Mouse (Mus musculus): ENCODE results near the gene Als2cl. TPM values are rescaled to one million over a fixed set of nuclear protein-coding genes. Genes with fewer than 3 reads are reported as not detected.

Gene Als2cl
- polyA plus RNA-seq, 1 experiment from 2014 or later, result 1.8 TPM

- WGBS (ENCODE audit: insufficient replicate concordance), result 19% methylated on average over 21 of the region's 21 CpGs
- H3K9ac ChIP-seq (ENCODE audit: low read depth, low read length), result no peak overlapping the region
- peak overlapping the region; percentile 27 for H3K4me3 ChIP-seq (ENCODE audit: low read depth, low read length)
- no peaks in the 10 kb centered on the region for H3K36me3 ChIP-seq (ENCODE audit: control insufficient read depth, insufficient read depth)
- H3K27me3 ChIP-seq (ENCODE audit: control insufficient read depth, insufficient read depth, low read depth, low read length), result no peaks in the 10 kb centered on the region
- H3K9me3 ChIP-seq (replicated peaks; ENCODE audit: control insufficient read depth, low read length), result no peaks in the 10 kb centered on the region
- ATAC-seq (ENCODE audit: low read depth), result peak; percentile 68
- peaks cover 14% of the 10 kb centered on the region for H3K4me1 ChIP-seq (ENCODE audit: control insufficient read depth, low read depth, low read length)
- H3K4me2 ChIP-seq (ENCODE audit: low read depth, low read length), result peak overlapping the region; percentile 37
- no peak overlapping the region; the same call in 1 of the 2 replicates for H3K27ac ChIP-seq (ENCODE audit: low read length)
Observed at GRCm38 (mm10) chr9:110890026-110890783, 10.5 kb downstream of the Als2cl start.

GRCm38 (mm10) chr9:110891077-110891828, 11.6 kb downstream of the Als2cl start:
- Histone ChIP-seq H3K27ac (ENCODE audit: low read length) (no peak overlapping the region), H3K9ac (ENCODE audit: low read depth, low read length) (no peak overlapping the region), H3K27me3 (ENCODE audit: control insufficient read depth, insufficient read depth, low read depth, low read length) (no peaks in the 10 kb centered on the region), H3K9me3 (replicated peaks; ENCODE audit: control insufficient read depth, low read length) (no peaks in the 10 kb centered on the region), H3K4me2 (ENCODE audit: low read depth, low read length) (no peak overlapping the region), H3K4me3 (ENCODE audit: low read depth, low read length) (no peak overlapping the region), H3K36me3 (ENCODE audit: control insufficient read depth, insufficient read depth) (no peaks in the 10 kb centered on the region), H3K4me1 (ENCODE audit: control insufficient read depth, low read depth, low read length) (peaks cover 14% of the 10 kb centered on the region)
- WGBS (ENCODE audit: insufficient replicate concordance), result 43% methylated on average over 12 of the region's 12 CpGs
- no peak for ATAC-seq (ENCODE audit: low read depth)

- Histone ChIP-seq H3K9me3 (replicated peaks; ENCODE audit: control insufficient read depth, low read length) (no peaks in the 10 kb centered on the region), H3K4me3 (ENCODE audit: low read depth, low read length) (no peak overlapping the region), H3K27ac (ENCODE audit: low read length) (no peak overlapping the region), H3K27me3 (ENCODE audit: control insufficient read depth, insufficient read depth, low read depth, low read length) (no peaks in the 10 kb centered on the region), H3K4me2 (ENCODE audit: low read depth, low read length) (no peak overlapping the region), H3K36me3 (ENCODE audit: control insufficient read depth, insufficient read depth) (no peaks in the 10 kb centered on the region), H3K4me1 (ENCODE audit: control insufficient read depth, low read depth, low read length) (peaks cover 14% of the 10 kb centered on the region), H3K9ac (ENCODE audit: low read depth, low read length) (no peak overlapping the region)
- no peak for ATAC-seq (ENCODE audit: low read depth)
- WGBS (ENCODE audit: insufficient replicate concordance), result 66% methylated on average over 3 of the region's 3 CpGs
Observed at GRCm38 (mm10) chr9:110892552-110892951, 12.9 kb downstream of the Als2cl start.

GRCm38 (mm10) chr9:110893429-110893828, 13.8 kb downstream of the Als2cl start:
- Histone ChIP-seq H3K36me3 (ENCODE audit: control insufficient read depth, insufficient read depth) (no peaks in the 10 kb centered on the region), H3K4me2 (ENCODE audit: low read depth, low read length) (no peak overlapping the region), H3K27ac (ENCODE audit: low read length) (no peak overlapping the region), H3K9ac (ENCODE audit: low read depth, low read length) (no peak overlapping the region), H3K27me3 (ENCODE audit: control insufficient read depth, insufficient read depth, low read depth, low read length) (no peaks in the 10 kb centered on the region), H3K4me1 (ENCODE audit: control insufficient read depth, low read depth, low read length) (peaks cover 14% of the 10 kb centered on the region), H3K9me3 (replicated peaks; ENCODE audit: control insufficient read depth, low read length) (no peaks in the 10 kb centered on the region), H3K4me3 (ENCODE audit: low read depth, low read length) (no peak overlapping the region)
- no peak for ATAC-seq (ENCODE audit: low read depth)
- 37% methylated on average over 10 of the region's 10 CpGs for WGBS (ENCODE audit: insufficient replicate concordance)

- ATAC-seq (ENCODE audit: low read depth), result no peak
- H3K4me1 ChIP-seq (ENCODE audit: control insufficient read depth, low read depth, low read length), result peaks cover 8% of the 10 kb centered on the region
- H3K9me3 ChIP-seq (replicated peaks; ENCODE audit: control insufficient read depth, low read length), result no peaks in the 10 kb centered on the region
- no peaks in the 10 kb centered on the region for H3K36me3 ChIP-seq (ENCODE audit: control insufficient read depth, insufficient read depth)
- H3K4me3 ChIP-seq (ENCODE audit: low read depth, low read length), result no peak overlapping the region
- WGBS (ENCODE audit: insufficient replicate concordance), result 46% methylated on average over 5 of the region's 5 CpGs
- no peaks in the 10 kb centered on the region for H3K27me3 ChIP-seq (ENCODE audit: control insufficient read depth, insufficient read depth, low read depth, low read length)
- no peak overlapping the region for H3K4me2 ChIP-seq (ENCODE audit: low read depth, low read length)
- no peak overlapping the region for H3K9ac ChIP-seq (ENCODE audit: low read depth, low read length)
- H3K27ac ChIP-seq (ENCODE audit: low read length), result no peak overlapping the region
Observed at GRCm38 (mm10) chr9:110895507-110895906, 15.8 kb downstream of the Als2cl start.

- no peaks in the 10 kb centered on the region for H3K9me3 ChIP-seq (replicated peaks; ENCODE audit: control insufficient read depth, low read length)
- H3K4me1 ChIP-seq (ENCODE audit: control insufficient read depth, low read depth, low read length), result peaks cover 3% of the 10 kb centered on the region
- WGBS (ENCODE audit: insufficient replicate concordance), result 42% methylated on average over 7 of the region's 7 CpGs
- H3K36me3 ChIP-seq (ENCODE audit: control insufficient read depth, insufficient read depth), result no peaks in the 10 kb centered on the region
- no peak for ATAC-seq (ENCODE audit: low read depth)
- no peak overlapping the region for H3K4me2 ChIP-seq (ENCODE audit: low read depth, low read length)
- H3K27me3 ChIP-seq (ENCODE audit: control insufficient read depth, insufficient read depth, low read depth, low read length), result no peaks in the 10 kb centered on the region
- no peak overlapping the region for H3K4me3 ChIP-seq (ENCODE audit: low read depth, low read length)
- H3K9ac ChIP-seq (ENCODE audit: low read depth, low read length), result no peak overlapping the region
- no peak overlapping the region for H3K27ac ChIP-seq (ENCODE audit: low read length)
Observed at GRCm38 (mm10) chr9:110895994-110896393, 16.3 kb downstream of the Als2cl start.

- Histone ChIP-seq H3K36me3 (ENCODE audit: control insufficient read depth, insufficient read depth) (no peaks in the 10 kb centered on the region), H3K27me3 (ENCODE audit: control insufficient read depth, insufficient read depth, low read depth, low read length) (no peaks in the 10 kb centered on the region), H3K4me3 (ENCODE audit: low read depth, low read length) (no peak overlapping the region), H3K9ac (ENCODE audit: low read depth, low read length) (no peak overlapping the region), H3K4me1 (ENCODE audit: control insufficient read depth, low read depth, low read length) (peaks cover 2% of the 10 kb centered on the region), H3K4me2 (ENCODE audit: low read depth, low read length) (no peak overlapping the region), H3K9me3 (replicated peaks; ENCODE audit: control insufficient read depth, low read length) (no peaks in the 10 kb centered on the region), H3K27ac (ENCODE audit: low read length) (no peak overlapping the region)
- no peak for ATAC-seq (ENCODE audit: low read depth)
- WGBS (ENCODE audit: insufficient replicate concordance), result 7% methylated on average over 6 of the region's 6 CpGs
Observed at GRCm38 (mm10) chr9:110896595-110896994, 16.9 kb downstream of the Als2cl start.

- Histone ChIP-seq H3K4me3 (ENCODE audit: low read depth, low read length) (no peak overlapping the region), H3K36me3 (ENCODE audit: control insufficient read depth, insufficient read depth) (no peaks in the 10 kb centered on the region), H3K27me3 (ENCODE audit: control insufficient read depth, insufficient read depth, low read depth, low read length) (no peaks in the 10 kb centered on the region), H3K4me1 (ENCODE audit: control insufficient read depth, low read depth, low read length) (no peaks in the 10 kb centered on the region), H3K9ac (ENCODE audit: low read depth, low read length) (no peak overlapping the region), H3K4me2 (ENCODE audit: low read depth, low read length) (no peak overlapping the region), H3K27ac (ENCODE audit: low read length) (no peak overlapping the region), H3K9me3 (replicated peaks; ENCODE audit: control insufficient read depth, low read length) (no peaks in the 10 kb centered on the region)
- ATAC-seq (ENCODE audit: low read depth), result no peak
- 55% methylated on average over 10 of the region's 10 CpGs for WGBS (ENCODE audit: insufficient replicate concordance)
Observed at GRCm38 (mm10) chr9:110899451-110900008, 19.9 kb downstream of the Als2cl start.

- no peaks in the 10 kb centered on the region for H3K9me3 ChIP-seq (replicated peaks; ENCODE audit: control insufficient read depth, low read length)
- 70% methylated on average over 6 of the region's 6 CpGs for WGBS (ENCODE audit: insufficient replicate concordance)
- H3K4me3 ChIP-seq (ENCODE audit: low read depth, low read length), result no peak overlapping the region
- no peaks in the 10 kb centered on the region for H3K36me3 ChIP-seq (ENCODE audit: control insufficient read depth, insufficient read depth)
- no peak for ATAC-seq (ENCODE audit: low read depth)
- H3K4me1 ChIP-seq (ENCODE audit: control insufficient read depth, low read depth, low read length), result no peaks in the 10 kb centered on the region
- no peak overlapping the region for H3K4me2 ChIP-seq (ENCODE audit: low read depth, low read length)
- no peaks in the 10 kb centered on the region for H3K27me3 ChIP-seq (ENCODE audit: control insufficient read depth, insufficient read depth, low read depth, low read length)
- H3K9ac ChIP-seq (ENCODE audit: low read depth, low read length), result no peak overlapping the region
- no peak overlapping the region for H3K27ac ChIP-seq (ENCODE audit: low read length)
Observed at GRCm38 (mm10) chr9:110901204-110901603, 21.5 kb downstream of the Als2cl start.
